Mouse (Mus musculus): Measurements from ENCODE around the gene Ccdc91.

- TF ChIP-seq CTCF (IDR thresholded peaks at IDR 0.05; ENCODE audit: low read depth, low read length): no peak
- no peak for TF ChIP-seq POLR2A (IDR thresholded peaks at IDR 0.05; ENCODE audit: extremely low read depth, insufficient read depth, low read length)
Observed at GRCm38 (mm10) chr6:147458637-147459301, 16.9 kb upstream of the Ccdc91 start.

Data from liver, adult 2 months (tissue).